Mouse (Mus musculus) heart, embryonic 15.5 days (tissue): ENCODE data around the gene Ajm1. TPM values are rescaled to one million over a fixed set of nuclear protein-coding genes. Genes with fewer than 3 reads are reported as not detected.

Experiments used
- ATAC-seq: fragments of 200-750 bp; cut with Nextera tagmentation; replicated peaks from 2 replicates; pipeline ENCODE4 v1.8.0; 2017; ENCODE audit warnings: low read depth, moderate TSS enrichment; ENCODE audit not compliant: insufficient number of reproducible peaks, insufficient read depth, low FRiP score
- H3K27ac ChIP-seq: fragments of 300-500 bp; sonication (generic); 2 replicates; pipeline ENCODE4 v1.5.1; 2015; ENCODE audit warnings: mild to moderate bottlenecking, inconsistent platforms
- H3K27me3 ChIP-seq: fragments of 300-500 bp; sonication (generic); 2 replicates; pipeline ENCODE4 v1.6.1; 2015; ENCODE audit warnings: inconsistent platforms
- H3K36me3 ChIP-seq: fragments of 300-500 bp; sonication (generic); 2 replicates; pipeline ENCODE4 v1.6.1; 2015; ENCODE audit warnings: mild to moderate bottlenecking, inconsistent platforms
- H3K4me1 ChIP-seq: fragments of 300-500 bp; sonication (generic); replicated peaks from 2 replicates; pipeline ENCODE4 v1.6.1; 2015; ENCODE audit warnings: inconsistent platforms
- H3K4me2 ChIP-seq: fragments of 300-500 bp; sonication (generic); 2 replicates; pipeline ENCODE4 v1.6.1; 2015; ENCODE audit warnings: inconsistent platforms, mild to moderate bottlenecking, moderate library complexity
- H3K4me3 ChIP-seq: fragments of 300-500 bp; sonication (generic); 2 replicates; pipeline ENCODE4 v1.5.1; 2015; ENCODE audit warnings: mild to moderate bottlenecking, inconsistent platforms
- H3K9ac ChIP-seq: fragments of 300-500 bp; sonication (generic); 2 replicates; pipeline ENCODE4 v1.6.1; 2015; ENCODE audit warnings: mild to moderate bottlenecking, inconsistent platforms
- H3K9me3 ChIP-seq: fragments of 300-500 bp; sonication (generic); replicated peaks from 2 replicates; pipeline ENCODE4 v1.6.1; 2016; ENCODE audit warnings: inconsistent platforms
- WGBS: fragments of 180-500 bp; shearing (Covaris S2); methylation state at CpG from one replicate; pipeline ENCODE4 v1.1.7; 2015; ENCODE audit warnings: mixed read lengths; 5-methylcytosine and 5-hydroxymethylcytosine counted together
- polyA plus RNA-seq: library from polyadenylated mRNA; unstranded; fragments of >200 nt; fragmentation: Nextera tagmentation; extraction: Ambion mirVana; gene quantifications from 2 replicates; pipeline ENCODE4 v1.2.1, GENCODE M21; 2015

Ajm1 gene
- polyA plus RNA-seq, 1 experiment from 2014 or later = 0.30 TPM

- WGBS = 71% methylated on average over 4 of the region's 4 CpGs
Observed at GRCm38 (mm10) chr2:25583571-25583970, 2.0 kb upstream of the Ajm1 start.

GRCm38 (mm10) chr2:25583120-25583481, 1.5 kb upstream of the Ajm1 start:
- H3K4me2 ChIP-seq = no peak overlapping the region
- H3K9me3 ChIP-seq = no peaks in the 10 kb centered on the region
- no peak overlapping the region for H3K27ac ChIP-seq
- peaks cover 21% of the 10 kb centered on the region for H3K36me3 ChIP-seq
- peaks cover 57% of the 10 kb centered on the region for H3K4me1 ChIP-seq
- 82% methylated on average over 6 of the region's 6 CpGs for WGBS
- ATAC-seq = no peak
- peaks cover 33% of the 10 kb centered on the region for H3K27me3 ChIP-seq
- H3K9ac ChIP-seq = no peak overlapping the region
- no peak overlapping the region for H3K4me3 ChIP-seq

More at GRCm38 (mm10) chr2:25583571-25583970, 2.0 kb upstream of the Ajm1 start:
- no peak overlapping the region for H3K27ac ChIP-seq
- peaks cover 21% of the 10 kb centered on the region for H3K36me3 ChIP-seq
- no peak overlapping the region for H3K4me2 ChIP-seq
- ATAC-seq = no peak
- peaks cover 29% of the 10 kb centered on the region for H3K27me3 ChIP-seq
- H3K4me3 ChIP-seq = no peak overlapping the region
- H3K9ac ChIP-seq = no peak overlapping the region
- peaks cover 55% of the 10 kb centered on the region for H3K4me1 ChIP-seq
- no peaks in the 10 kb centered on the region for H3K9me3 ChIP-seq

- H3K4me1 ChIP-seq = peaks cover 60% of the 10 kb centered on the region
- H3K9me3 ChIP-seq = no peaks in the 10 kb centered on the region
- H3K9ac ChIP-seq = no peak overlapping the region
- 47% methylated on average over 12 of the region's 12 CpGs for WGBS
- peaks cover 21% of the 10 kb centered on the region for H3K36me3 ChIP-seq
- no peak overlapping the region for H3K4me3 ChIP-seq
- ATAC-seq = no peak
- no peak overlapping the region for H3K27ac ChIP-seq
- H3K4me2 ChIP-seq = no peak overlapping the region
- H3K27me3 ChIP-seq = peaks cover 38% of the 10 kb centered on the region
Observed at GRCm38 (mm10) chr2:25582466-25583119, 1.0 kb upstream of the Ajm1 start.

GRCm38 (mm10) chr2:25581901-25582301, 344 bp upstream of the Ajm1 start:
- Histone ChIP-seq H3K4me2 (peak overlapping the region; percentile 76), H3K36me3 (peaks cover 21% of the 10 kb centered on the region), H3K27me3 (peaks cover 45% of the 10 kb centered on the region), H3K9ac (no peak overlapping the region), H3K27ac (no peak overlapping the region), H3K4me1 (peaks cover 60% of the 10 kb centered on the region), H3K4me3 (no peak overlapping the region), H3K9me3 (no peaks in the 10 kb centered on the region)
- no peak for ATAC-seq
- WGBS = 26% methylated on average over 6 of the region's 6 CpGs

- Histone ChIP-seq H3K4me2 (no peak overlapping the region; the same call in 1 of the 2 replicates), H3K9me3 (no peaks in the 10 kb centered on the region), H3K4me3 (no peak overlapping the region), H3K27ac (no peak overlapping the region), H3K9ac (no peak overlapping the region), H3K4me1 (peaks cover 62% of the 10 kb centered on the region), H3K27me3 (peaks cover 55% of the 10 kb centered on the region), H3K36me3 (peaks cover 17% of the 10 kb centered on the region)
- WGBS = 40% methylated on average over 6 of the region's 6 CpGs
- no peak for ATAC-seq
Observed at GRCm38 (mm10) chr2:25580621-25581101, 896 bp downstream of the Ajm1 start.

GRCm38 (mm10) chr2:25579737-25580460, 1.7 kb downstream of the Ajm1 start:
- no peak overlapping the region for H3K9ac ChIP-seq
- ATAC-seq = no peak
- WGBS = 6% methylated on average over 27 of the region's 27 CpGs
- no peaks in the 10 kb centered on the region for H3K9me3 ChIP-seq
- H3K4me3 ChIP-seq = peak overlapping the region; percentile 31
- no peak overlapping the region for H3K27ac ChIP-seq
- peaks cover 66% of the 10 kb centered on the region for H3K4me1 ChIP-seq
- peak overlapping the region; percentile 51 for H3K4me2 ChIP-seq
- peaks cover 13% of the 10 kb centered on the region for H3K36me3 ChIP-seq
- peaks cover 55% of the 10 kb centered on the region for H3K27me3 ChIP-seq

- Histone ChIP-seq H3K36me3 (peaks cover 5% of the 10 kb centered on the region), H3K27me3 (peaks cover 55% of the 10 kb centered on the region), H3K4me1 (peaks cover 68% of the 10 kb centered on the region), H3K27ac (no peak overlapping the region), H3K4me3 (peak overlapping the region; percentile 31), H3K9ac (no peak overlapping the region), H3K9me3 (no peaks in the 10 kb centered on the region), H3K4me2 (peak overlapping the region; percentile 52)
- no peak for ATAC-seq
- WGBS = 4% methylated on average over 77 of the region's 77 CpGs
Observed at GRCm38 (mm10) chr2:25578796-25579736, 2.5 kb downstream of the Ajm1 start.

GRCm38 (mm10) chr2:25577951-25578795, 3.4 kb downstream of the Ajm1 start:
- no peak for ATAC-seq
- Histone ChIP-seq H3K4me1 (peaks cover 76% of the 10 kb centered on the region), H3K4me2 (peak overlapping the region; percentile 52), H3K27ac (no peak overlapping the region), H3K27me3 (peaks cover 55% of the 10 kb centered on the region), H3K9ac (peak overlapping the region; percentile 26), H3K4me3 (peak overlapping the region; percentile 35), H3K36me3 (no peaks in the 10 kb centered on the region), H3K9me3 (no peaks in the 10 kb centered on the region)
- WGBS = 5% methylated on average over 75 of the region's 75 CpGs

GRCm38 (mm10) chr2:25576965-25577891, 4.3 kb downstream of the Ajm1 start:
- Histone ChIP-seq H3K4me1 (peaks cover 79% of the 10 kb centered on the region), H3K4me2 (peak overlapping the region; percentile 52), H3K36me3 (no peaks in the 10 kb centered on the region), H3K4me3 (peak overlapping the region; percentile 35), H3K27me3 (peaks cover 55% of the 10 kb centered on the region), H3K9ac (0 out of 2 replicates have a peak overlapping the region, but pooled peaks have one; percentile 26), H3K9me3 (no peaks in the 10 kb centered on the region), H3K27ac (no peak overlapping the region)
- ATAC-seq = no peak
- 16% methylated on average over 92 of the region's 92 CpGs for WGBS
